8 mouse cellular contexts compared by ENCODE assay signal in genomic region chr19:4711601-4712155, GRCm38 (mm10). TPM values are rescaled to one million over a fixed set of nuclear protein-coding genes. Genes with fewer than 3 reads are reported as not detected.
DNase-seq lines count a peak whose midpoint lies in the region; ATAC-seq and TF ChIP-seq lines count a peak whose summit lies in the region.

No protein-coding gene starts in this region.

- H3K4me2 ChIP-seq in midbrain, embryonic 12.5 days (replicated peaks), result peak overlapping the region; percentile 74

- H3K9me3 ChIP-seq in midbrain, embryonic 12.5 days, result no peaks in the 10 kb centered on the region

- H3K4me1 ChIP-seq in midbrain, embryonic 12.5 days, result peaks cover 33% of the 10 kb centered on the region

- peak overlapping the region; percentile 75 for H3K4me3 ChIP-seq in layer of hippocampus, adult 2 months
- peak overlapping the region; percentile 71 for H3K4me3 ChIP-seq in midbrain, embryonic 12.5 days

- TF ChIP-seq CTCF in layer of hippocampus, adult 2 months (conservative IDR thresholded peaks at IDR 0.05), result no peak; the same call in 1 of the 2 replicates

- ATAC-seq in midbrain, embryonic 12.5 days (ENCODE audit: low FRiP score, low read depth), result peak; percentile 83

- DNase-seq in layer of hippocampus, adult 2 months (ENCODE audit: low spot score in 2 of 2), result no peak
- DNase-seq in layer of hippocampus, postnatal 25 days (ENCODE audit: extremely low spot score in 1 of 2, low spot score in 1 of 2), result no peak
- peak; percentile 80 for DNase-seq in cerebellum, adult 9-11 months
- peak; percentile 44 for DNase-seq in forelimb bud, embryonic 11.5 days (ENCODE audit: low read depth, low spot score)
- DNase-seq in adrenal gland, postnatal 25 days, result no peak
- no peak for DNase-seq in thymus, postnatal 10 days (ENCODE audit: low spot score in 2 of 2)
- no peak for DNase-seq in urinary bladder, adult 2 months (ENCODE audit: low spot score)

- no peaks in the 10 kb centered on the region for H3K36me3 ChIP-seq in midbrain, embryonic 12.5 days

- under 1% methylated on average over 26 of the region's 65 CpGs for WGBS in midbrain, embryonic 12.5 days

- H3K9ac ChIP-seq in midbrain, embryonic 12.5 days (replicated peaks), result peak overlapping the region; percentile 86

- H3K27ac ChIP-seq in layer of hippocampus, adult 2 months, result peak overlapping the region; percentile 99
- H3K27ac ChIP-seq in midbrain, embryonic 12.5 days (replicated peaks), result peak overlapping the region; percentile 93

- peaks cover 33% of the 10 kb centered on the region for H3K27me3 ChIP-seq in midbrain, embryonic 12.5 days

RNA-seq across cellular contexts. Expression of gene Sptbn2, which starts 0.7 kb away (rescaled TPM):
- 100 to 1,000 TPM; 588 to 591 TPM for total RNA-seq in layer of hippocampus, adult 2 months (2021)
- total RNA-seq in layer of hippocampus, postnatal 25 days (2021), result 100 to 1,000 TPM; 615 to 659 TPM
- polyA plus RNA-seq in midbrain, embryonic 12.5 days (2016; fragmentation: Nextera tagmentation; extraction: Ambion mirVana), result 32.1 and 32.9 TPM in 2 replicates
- total RNA-seq in adrenal gland, postnatal 25 days (2021), result 0.73 and 1.00 TPM in 2 replicates
- 1.4 and 2.4 TPM in 2 replicates for polyA plus RNA-seq in urinary bladder, adult 2 months (2012; rRNA removed)

RNA-seq across cellular contexts. Expression of gene Gm960, which starts 13.2 kb away (rescaled TPM):
- 1 to 10 TPM; 1.2 to 2.5 TPM for total RNA-seq in layer of hippocampus, adult 2 months (2021)
- 1 to 10 TPM; 1.1 to 2.5 TPM for total RNA-seq in layer of hippocampus, postnatal 25 days (2021)
- 4.4 and 6.5 TPM in 2 replicates for polyA plus RNA-seq in midbrain, embryonic 12.5 days (2016; fragmentation: Nextera tagmentation; extraction: Ambion mirVana)
- 1.7 TPM in 1 of 2 replicates, not detected in the other for total RNA-seq in adrenal gland, postnatal 25 days (2021)
- polyA plus RNA-seq in urinary bladder, adult 2 months (2012; rRNA removed), result 0.69 and 1.2 TPM in 2 replicates

RNA-seq across cellular contexts. Expression of gene Rbm4b, which starts 44.6 kb away (rescaled TPM):
- 10 to 100 TPM; 16.8 to 17.9 TPM for total RNA-seq in layer of hippocampus, adult 2 months (2021)
- total RNA-seq in layer of hippocampus, postnatal 25 days (2021), result 10 to 100 TPM; 18.2 to 18.8 TPM
- polyA plus RNA-seq in midbrain, embryonic 12.5 days (2016; fragmentation: Nextera tagmentation; extraction: Ambion mirVana), result 162 and 168 TPM in 2 replicates
- 16.8 and 17.5 TPM in 2 replicates for total RNA-seq in adrenal gland, postnatal 25 days (2021)
- 10.5 and 11.1 TPM in 2 replicates for polyA plus RNA-seq in urinary bladder, adult 2 months (2012; rRNA removed)

Comparison
In these comparisons a context has a peak if more than half of its experiments do, and no peak if none do; other contexts are left out.
1. DNase-seq: peak in cerebellum, adult 9-11 months (single experiment) and forelimb bud, embryonic 11.5 days (single experiment); none in layer of hippocampus, adult 2 months (0 of 2), layer of hippocampus, postnatal 25 days (0 of 2), adrenal gland, postnatal 25 days (single experiment), thymus, postnatal 10 days (0 of 2) and urinary bladder, adult 2 months (single experiment).
2. RNA of gene Sptbn2, which starts 0.7 kb away (total RNA-seq): 615 to 659 TPM in layer of hippocampus, postnatal 25 days and 588 to 591 TPM in layer of hippocampus, adult 2 months; 0.73 to 1.00 TPM in adrenal gland, postnatal 25 days; every median in the first group is over 100 times any median in the second.